Mouse (Mus musculus) kidney, embryonic 16.5 days (tissue): ENCODE measurements around the gene Ahnak2. TPM values are rescaled to one million over a fixed set of nuclear protein-coding genes. Genes with fewer than 3 reads are reported as not detected.
"Not testable (repeated sequence)": the region's sequence is repeated elsewhere in the genome, so short reads cannot be mapped to it uniquely, and the experiment has no call there.

ENCODE experiments used
- ATAC-seq: fragments of 200-750 bp; cut with Nextera tagmentation; 2 replicates; pipeline ENCODE4 v1.8.0; 2017; ENCODE audit warnings: moderate TSS enrichment; ENCODE audit not compliant: low FRiP score, low TSS enrichment
- H3K27ac ChIP-seq: fragments of 300-500 bp; sonication (generic); 2 replicates; pipeline ENCODE4 v1.5.1; 2014; ENCODE audit warnings: low read length
- H3K27me3 ChIP-seq: fragments of 300-500 bp; sonication (generic); 2 replicates; pipeline ENCODE4 v1.6.1; 2014; ENCODE audit warnings: low read length, control low read depth, mixed read lengths; ENCODE audit not compliant: insufficient read depth
- H3K36me3 ChIP-seq: fragments of 300-500 bp; sonication (generic); 2 replicates; pipeline ENCODE4 v1.6.1; 2014; ENCODE audit warnings: low read length, control low read depth, mixed read lengths; ENCODE audit not compliant: insufficient read depth
- H3K4me1 ChIP-seq: fragments of 300-500 bp; sonication (generic); 2 replicates; pipeline ENCODE4 v1.6.1; 2014; ENCODE audit warnings: low read length, control low read depth, mixed read lengths; ENCODE audit not compliant: insufficient read depth
- H3K4me2 ChIP-seq: fragments of 300-500 bp; sonication (generic); replicated peaks from 2 replicates; pipeline ENCODE4 v1.6.1; 2014; ENCODE audit warnings: low read depth, low read length
- H3K4me3 ChIP-seq: fragments of 300-500 bp; sonication (generic); 2 replicates; pipeline ENCODE4 v1.5.1; 2014; ENCODE audit warnings: mild to moderate bottlenecking, low read length
- H3K9ac ChIP-seq: fragments of 300-500 bp; sonication (generic); replicated peaks from 2 replicates; pipeline ENCODE4 v1.6.1; 2014; ENCODE audit warnings: low read length
- H3K9me3 ChIP-seq: fragments of 300-500 bp; sonication (generic); 2 replicates; pipeline ENCODE4 v1.6.1; 2016; ENCODE audit warnings: low read length, control low read depth
- WGBS: fragments of 180-500 bp; shearing (Covaris S2); extraction: QIAGEN DNeasy Blood & Tissue Kit; methylation state at CpG from one replicate; pipeline ENCODE4 v1.1.7; 2014; 5-methylcytosine and 5-hydroxymethylcytosine counted together
- polyA plus RNA-seq: library from polyadenylated mRNA; unstranded; fragments of >200 nt; fragmentation: Nextera tagmentation; extraction: Ambion mirVana; gene quantifications from 2 replicates; pipeline ENCODE4 v1.2.1, GENCODE M21; 2015

The Ahnak2 gene
- polyA plus RNA-seq, 1 experiment from 2014 or later: 1.2 TPM

DNA sequence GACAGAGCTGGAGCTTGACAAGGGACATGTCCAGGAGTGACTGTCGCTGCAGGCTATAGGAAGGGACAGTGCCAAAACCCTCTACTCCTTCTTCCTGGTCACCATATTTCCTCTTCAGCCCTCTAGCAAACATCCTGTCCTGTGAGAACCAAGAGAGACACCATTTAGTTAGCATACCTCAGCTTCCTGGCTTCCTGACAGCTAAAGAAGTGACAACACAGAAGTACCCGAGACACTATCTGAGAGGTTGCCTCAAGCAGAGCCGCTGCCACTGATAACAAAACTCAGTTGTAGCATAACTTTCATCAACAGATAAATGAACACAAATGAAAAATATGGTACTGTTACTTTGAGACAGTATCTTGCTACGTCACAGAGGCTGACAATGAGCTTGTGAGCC is 19.5 kb upstream of the Ahnak2 start:
- Histone ChIP-seq H3K9ac (no peak overlapping the region), H3K27me3 (no peaks in the 10 kb centered on the region), H3K36me3 (peaks cover 64% of the 10 kb centered on the region), H3K4me2 (no peak overlapping the region), H3K4me1 (peaks cover 35% of the 10 kb centered on the region), H3K9me3 (no peaks in the 10 kb centered on the region), H3K27ac (no peak overlapping the region), H3K4me3 (no peak overlapping the region)
- ATAC-seq: no peak
- WGBS: 71% methylated on average over 4 of the region's 4 CpGs

DNA sequence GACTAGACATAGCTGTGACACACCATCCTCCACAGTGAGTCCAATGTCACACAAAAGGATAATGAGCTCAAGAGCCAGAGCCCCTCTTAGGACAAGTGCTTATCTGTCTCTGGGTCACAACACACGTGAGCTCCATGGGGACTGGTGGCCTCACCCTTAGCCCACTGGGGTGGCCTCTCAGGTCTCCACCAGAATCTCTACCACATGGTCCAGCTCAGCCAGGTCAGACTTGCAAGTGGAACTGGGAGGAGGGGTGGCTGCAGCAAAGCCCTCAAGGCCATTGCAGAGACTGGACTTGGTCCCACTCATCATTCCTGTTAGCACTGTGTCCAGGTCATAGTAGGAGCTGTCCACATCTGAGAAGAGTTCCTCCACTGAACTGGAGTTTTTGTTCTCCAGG is 18.8 kb upstream of the Ahnak2 start:
- H3K9me3 ChIP-seq: no peaks in the 10 kb centered on the region
- H3K4me1 ChIP-seq: peaks cover 27% of the 10 kb centered on the region
- H3K27me3 ChIP-seq: no peaks in the 10 kb centered on the region
- peaks cover 60% of the 10 kb centered on the region for H3K36me3 ChIP-seq
- H3K4me3 ChIP-seq: no peak overlapping the region
- H3K9ac ChIP-seq: no peak overlapping the region
- H3K4me2 ChIP-seq: no peak overlapping the region
- H3K27ac ChIP-seq: no peak overlapping the region
- WGBS: 72% methylated on average over 1 of the region's 1 CpGs
- no peak for ATAC-seq

DNA sequence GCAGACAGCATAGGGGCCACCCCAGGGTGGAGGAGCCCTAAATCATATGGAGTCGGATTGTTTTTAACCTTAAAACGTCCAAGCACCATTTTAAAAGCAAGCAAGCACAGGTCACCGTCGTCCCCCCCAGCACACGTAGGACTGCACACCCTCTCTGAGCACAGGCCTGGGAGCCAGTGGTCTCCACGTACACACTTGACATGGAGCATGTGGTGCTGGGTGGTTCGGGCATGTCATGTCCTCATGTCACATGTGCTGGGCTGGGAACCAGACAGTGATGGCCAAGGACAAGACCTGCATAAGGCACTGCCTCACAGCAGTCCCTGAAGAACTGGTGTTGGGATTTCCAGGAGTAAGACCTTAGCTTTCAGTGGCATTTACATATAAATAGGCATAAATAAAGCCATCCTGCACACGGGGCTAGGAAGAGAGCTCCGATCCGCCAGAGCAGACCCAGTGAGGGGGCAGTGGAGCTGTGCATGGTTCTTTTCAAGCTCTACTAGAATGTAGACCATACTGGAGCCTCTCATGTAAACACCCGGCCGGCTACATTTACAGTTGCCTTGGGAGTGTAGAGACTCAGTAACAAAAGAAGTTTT is 18.0 kb upstream of the Ahnak2 start:
- Histone ChIP-seq H3K4me1 (peaks cover 20% of the 10 kb centered on the region), H3K4me3 (no peak overlapping the region), H3K9ac (no peak overlapping the region), H3K27ac (no peak overlapping the region), H3K36me3 (peaks cover 58% of the 10 kb centered on the region), H3K9me3 (no peaks in the 10 kb centered on the region), H3K4me2 (no peak overlapping the region), H3K27me3 (no peaks in the 10 kb centered on the region)
- no peak for ATAC-seq
- WGBS: 79% methylated on average over 12 of the region's 12 CpGs

DNA sequence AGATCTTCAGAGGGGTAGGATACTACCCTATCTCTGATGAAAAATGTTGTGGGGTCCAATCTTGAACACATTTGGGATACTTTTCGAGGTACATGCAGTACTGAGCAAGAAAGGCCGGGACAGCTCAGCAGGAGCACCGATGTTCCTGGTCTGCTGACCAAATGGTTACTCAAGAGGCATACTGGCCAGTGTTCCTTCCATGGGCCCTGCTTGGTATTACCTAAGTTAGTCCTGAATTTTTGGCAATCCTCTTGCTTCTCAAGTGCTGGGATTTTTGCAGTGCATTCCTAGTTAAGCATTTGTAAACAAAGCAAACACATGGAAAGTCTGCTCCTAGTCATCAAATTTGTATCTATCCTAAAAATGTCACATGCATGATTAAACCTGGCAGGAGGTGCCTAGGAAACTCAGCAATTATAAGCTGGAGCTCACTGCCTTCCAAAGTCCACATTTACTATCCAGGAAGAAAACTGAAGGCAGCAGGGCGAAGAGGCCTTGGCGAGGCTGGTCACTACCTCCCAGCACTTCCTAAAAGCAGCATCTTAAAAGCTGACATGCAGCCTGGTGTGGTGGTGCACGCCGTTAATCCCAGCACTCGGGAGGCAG is 16.7 kb upstream of the Ahnak2 start:
- WGBS: 87% methylated on average over 8 of the region's 8 CpGs
- no peak overlapping the region for H3K4me2 ChIP-seq
- no peak overlapping the region for H3K4me3 ChIP-seq
- H3K36me3 ChIP-seq: peaks cover 54% of the 10 kb centered on the region
- H3K9me3 ChIP-seq: no peaks in the 10 kb centered on the region
- H3K27me3 ChIP-seq: no peaks in the 10 kb centered on the region
- H3K27ac ChIP-seq: no peak overlapping the region
- ATAC-seq: no peak
- no peak overlapping the region for H3K9ac ChIP-seq
- peaks cover 15% of the 10 kb centered on the region for H3K4me1 ChIP-seq

DNA sequence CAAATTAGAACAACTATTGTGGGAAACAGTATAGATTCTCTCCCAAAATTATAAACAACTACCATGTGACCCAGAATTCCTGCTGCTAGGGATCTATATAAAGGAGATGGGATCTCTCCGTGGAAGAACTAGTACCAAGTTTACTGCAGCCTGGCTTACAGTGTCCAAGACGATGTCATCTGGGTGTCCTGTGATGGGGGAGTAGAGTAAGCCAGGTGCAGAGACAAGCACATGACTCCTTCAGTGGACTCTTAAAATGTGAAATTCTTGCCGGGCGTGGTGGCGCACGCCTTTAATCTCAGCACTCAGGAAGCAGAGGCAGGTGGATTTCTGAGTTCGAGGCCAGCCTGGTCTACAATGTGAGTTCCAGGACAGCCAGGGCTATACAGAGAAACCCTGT is 14.4 kb upstream of the Ahnak2 start:
- 81% methylated on average over 7 of the region's 7 CpGs for WGBS
- not testable (repeated sequence) for H3K4me1 ChIP-seq, H3K9ac ChIP-seq, H3K9me3 ChIP-seq, H3K4me2 ChIP-seq, H3K27ac ChIP-seq, H3K27me3 ChIP-seq, H3K4me3 ChIP-seq, ATAC-seq
- peaks cover 48% of the 10 kb centered on the region for H3K36me3 ChIP-seq

DNA sequence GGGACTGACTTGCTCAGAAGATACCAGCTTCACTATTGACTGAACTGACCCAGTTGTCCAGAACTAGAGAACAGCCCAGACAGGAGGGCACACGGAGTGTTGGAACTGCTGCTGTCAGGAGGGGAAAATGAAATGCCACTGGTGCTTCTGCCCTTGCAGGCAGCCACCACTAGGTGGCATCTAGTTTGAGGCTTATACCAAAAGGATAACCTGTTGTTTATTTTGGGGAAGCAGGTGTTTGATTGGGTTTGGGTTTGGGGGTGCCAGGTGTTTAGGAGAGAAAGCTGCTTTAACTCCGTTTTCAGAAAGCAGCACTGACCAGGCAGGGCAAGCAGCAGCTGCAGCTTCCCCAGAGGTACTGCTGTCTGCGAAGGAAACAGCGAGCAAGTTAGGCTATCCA is 13.8 kb upstream of the Ahnak2 start:
- no peak overlapping the region for H3K4me2 ChIP-seq
- no peak overlapping the region for H3K4me3 ChIP-seq
- H3K9ac ChIP-seq: no peak overlapping the region
- ATAC-seq: no peak
- no peaks in the 10 kb centered on the region; the same call in 1 of the 2 replicates for H3K4me1 ChIP-seq
- 65% methylated on average over 4 of the region's 4 CpGs for WGBS
- peaks cover 42% of the 10 kb centered on the region for H3K36me3 ChIP-seq
- H3K27ac ChIP-seq: no peak overlapping the region
- no peaks in the 10 kb centered on the region for H3K9me3 ChIP-seq
- H3K27me3 ChIP-seq: no peaks in the 10 kb centered on the region

DNA sequence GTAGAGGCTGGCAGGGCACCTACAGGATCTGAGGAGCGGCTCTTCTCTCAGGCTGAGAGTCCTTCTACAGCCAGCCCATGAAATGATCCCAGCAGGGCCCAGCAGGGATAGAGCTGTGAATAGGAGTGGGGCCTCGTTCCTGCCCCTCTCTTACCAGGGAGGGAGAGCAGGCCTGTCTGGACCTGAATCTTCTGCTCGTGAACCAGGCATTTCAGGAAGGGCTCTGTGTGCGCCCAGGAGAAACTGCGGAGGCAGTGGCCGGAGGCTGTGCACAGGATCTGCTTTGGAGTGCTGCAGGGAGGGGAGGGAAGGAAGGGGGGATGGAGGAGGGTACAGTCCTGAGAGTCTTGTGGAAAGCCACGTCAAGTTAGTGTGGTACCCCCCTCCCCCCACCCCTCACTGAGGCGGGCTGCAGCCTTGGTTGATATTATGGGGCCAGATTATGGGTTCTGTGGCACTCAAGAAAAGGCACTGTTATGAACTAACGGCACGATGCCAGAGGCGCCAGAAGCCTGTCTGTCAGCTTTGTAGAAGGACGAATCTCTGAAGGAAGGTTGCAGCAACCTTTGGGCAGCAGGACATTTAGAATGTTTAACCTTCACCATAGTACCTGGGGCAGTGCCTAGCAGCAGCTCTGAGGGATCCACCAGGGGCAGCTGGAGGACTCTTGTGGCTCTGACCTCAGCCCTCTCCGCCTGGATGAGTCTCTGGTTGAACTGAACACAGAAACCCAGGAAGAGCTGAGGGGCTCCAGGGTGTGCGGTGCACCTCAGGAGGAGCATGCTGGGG is 12.4 kb upstream of the Ahnak2 start:
- Histone ChIP-seq H3K9ac (no peak overlapping the region), H3K27me3 (no peaks in the 10 kb centered on the region), H3K27ac (no peak overlapping the region), H3K9me3 (no peaks in the 10 kb centered on the region), H3K4me3 (no peak overlapping the region), H3K36me3 (peaks cover 31% of the 10 kb centered on the region), H3K4me1 (peaks cover 5% of the 10 kb centered on the region; the same call in 1 of the 2 replicates), H3K4me2 (no peak overlapping the region)
- ATAC-seq: no peak
- WGBS: 74% methylated on average over 14 of the region's 14 CpGs

DNA sequence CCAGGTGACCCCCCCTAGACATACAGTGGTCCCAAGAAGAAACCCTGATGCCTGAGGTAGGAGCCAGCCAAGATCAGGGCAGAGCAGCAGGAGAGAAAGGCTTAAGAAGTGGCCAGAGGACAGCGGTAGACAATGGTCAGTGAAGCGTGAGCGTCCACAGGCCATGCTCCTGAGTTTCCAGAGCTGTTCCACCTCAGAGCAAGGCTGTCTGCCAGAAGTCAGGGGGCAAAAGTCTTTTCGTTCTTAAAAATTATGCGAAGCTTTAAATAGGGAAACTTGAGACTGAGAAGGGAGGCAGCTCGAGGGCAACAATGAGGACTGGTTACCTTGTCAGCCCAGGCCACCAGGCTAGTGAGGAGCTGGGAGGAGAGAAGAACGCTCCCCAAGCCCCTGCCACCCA is 10.9 kb upstream of the Ahnak2 start:
- Histone ChIP-seq H3K4me2 (no peak overlapping the region), H3K27me3 (no peaks in the 10 kb centered on the region), H3K9me3 (no peaks in the 10 kb centered on the region), H3K27ac (peak overlapping the region; percentile 52; the same call in 1 of the 2 replicates), H3K36me3 (peaks cover 16% of the 10 kb centered on the region), H3K4me3 (no peak overlapping the region), H3K9ac (no peak overlapping the region), H3K4me1 (peaks cover 14% of the 10 kb centered on the region)
- WGBS: 61% methylated on average over 7 of the region's 7 CpGs
- no peak for ATAC-seq

DNA sequence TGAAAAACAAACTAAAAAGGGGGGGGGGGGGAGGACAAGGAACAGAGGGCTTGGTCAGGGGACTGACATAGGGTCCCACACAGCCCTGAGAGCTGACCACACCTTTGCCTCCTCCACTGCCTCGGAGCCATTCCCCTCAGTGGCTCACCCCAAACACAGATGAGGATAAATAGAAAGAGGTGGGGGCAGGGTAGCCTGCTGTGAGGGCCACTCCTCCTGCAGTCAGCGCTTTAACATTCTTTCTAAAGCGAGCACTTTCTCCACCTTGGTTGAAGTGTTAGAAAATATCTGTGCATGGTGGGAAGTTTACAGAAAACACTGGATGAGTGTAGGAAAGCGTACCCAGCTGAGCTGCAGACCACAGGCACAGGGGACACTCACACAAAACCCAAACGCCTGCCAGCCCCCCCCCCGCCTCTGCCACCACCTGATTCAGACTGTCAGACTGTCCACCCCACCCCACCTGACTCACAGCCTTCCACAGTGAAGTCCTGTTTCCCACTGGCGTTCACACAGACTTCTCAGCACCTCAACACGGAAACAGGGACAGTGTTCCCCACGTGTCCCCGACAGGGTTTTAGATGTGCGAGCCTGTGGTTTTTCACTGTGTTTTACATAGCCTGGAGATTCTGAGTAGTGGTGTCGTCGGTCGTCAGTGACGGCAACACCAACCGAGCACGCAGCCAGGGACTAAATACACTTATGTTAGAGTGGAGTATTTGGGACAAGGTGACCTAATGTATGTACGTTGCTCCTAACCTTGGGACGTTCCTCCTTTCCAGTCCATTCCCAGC is 7.8 kb upstream of the Ahnak2 start:
- ATAC-seq: no peak
- Histone ChIP-seq H3K27me3 (no peaks in the 10 kb centered on the region), H3K4me2 (peak overlapping the region; percentile 93), H3K4me3 (0 out of 2 replicates have a peak overlapping the region, but pooled peaks have one; percentile 71), H3K36me3 (peaks cover 3% of the 10 kb centered on the region; the same call in 1 of the 2 replicates), H3K9me3 (no peaks in the 10 kb centered on the region), H3K9ac (peak overlapping the region; percentile 69), H3K27ac (no peak overlapping the region), H3K4me1 (peaks cover 18% of the 10 kb centered on the region)
- WGBS: 65% methylated on average over 19 of the region's 19 CpGs
